Mouse (Mus musculus): Measurements from ENCODE around the gene Slc25a21. TPM values are rescaled to one million over a fixed set of nuclear protein-coding genes. Genes with fewer than 3 reads are reported as not detected.

The Slc25a21 gene
- polyA plus RNA-seq, 1 experiment = not detected

DNA sequence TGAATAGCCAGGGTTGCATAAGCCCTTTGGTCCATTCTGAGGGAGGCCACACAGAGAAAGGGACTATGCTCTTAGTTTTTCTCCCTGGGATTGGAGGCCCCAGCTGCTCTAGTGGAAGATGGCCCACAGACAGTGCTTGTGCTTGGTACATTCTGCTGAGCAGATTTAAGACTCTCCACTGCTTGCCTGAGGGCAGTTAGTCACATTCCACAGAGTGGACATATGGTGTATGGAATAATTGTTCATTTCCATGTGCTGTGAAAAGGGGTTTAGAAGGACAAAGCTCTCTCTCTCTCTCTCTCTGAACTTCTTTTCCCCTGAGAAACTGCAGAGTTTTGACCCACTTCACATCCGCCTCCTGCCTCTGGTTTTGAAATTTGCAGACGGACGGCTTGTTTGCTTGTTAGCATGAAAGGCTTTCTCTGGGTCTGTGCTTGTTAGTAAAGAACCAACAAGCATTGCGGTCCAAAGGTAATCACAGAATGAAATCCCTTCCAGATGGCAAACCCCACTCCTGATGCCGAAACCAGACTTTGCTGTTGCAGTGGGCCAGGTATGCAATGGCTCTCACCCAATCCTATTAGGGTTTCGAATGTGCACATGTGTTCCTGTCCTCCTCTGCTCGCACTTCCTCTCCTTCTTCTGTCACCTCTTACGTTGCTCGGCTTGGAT lies 527.7 kb downstream of the Slc25a21 start:
- Histone ChIP-seq H3ac (ENCODE audit: control insufficient read depth, insufficient read length, low read depth) (no peak overlapping the region), H3K27me3 (ENCODE audit: control insufficient read depth, insufficient read depth, insufficient read length) (no peaks in the 10 kb centered on the region), H3K79me3 (ENCODE audit: low read depth) (no peaks in the 10 kb centered on the region), H3K4me3 (ENCODE audit: insufficient read depth, poor library complexity, severe bottlenecking) (no peak overlapping the region), H3K36me3 (ENCODE audit: control insufficient read depth, insufficient read depth) (no peaks in the 10 kb centered on the region), H3K79me2 (ENCODE audit: control insufficient read depth, insufficient read depth) (no peaks in the 10 kb centered on the region)
- TF ChIP-seq CTCF (IDR thresholded peaks at IDR 0.05; ENCODE audit: control insufficient read depth, insufficient read depth, insufficient read length) = no peak
- no peak for TF ChIP-seq FOSL1 (IDR thresholded peaks at IDR 0.05; ENCODE audit: insufficient read depth, low read length, poor library complexity, severe bottlenecking)
- TF ChIP-seq MYOG (IDR thresholded peaks at IDR 0.05; ENCODE audit: control insufficient read depth, extremely low read depth, insufficient read length) = no peak
- TF ChIP-seq CEBPB (IDR thresholded peaks at IDR 0.05; ENCODE audit: low read depth) = no peak
- no peak for TF ChIP-seq MYOD1 (IDR thresholded peaks at IDR 0.05; ENCODE audit: control insufficient read depth, insufficient read length, low read depth)
- no peak for TF ChIP-seq USF1 (IDR thresholded peaks at IDR 0.05; ENCODE audit: low read depth)
- TF ChIP-seq MAX (IDR thresholded peaks at IDR 0.05) = no peak

Other genes with a start within 250 kb of the Slc25a21 start
- gene Prps1l3, start 32.9 kb upstream of the Slc25a21 start, polyA plus RNA-seq (2012; fragmentation: generic; extraction: Trizol) = 15.9 TPM
- gene Mipol1, start 33.0 kb upstream of the Slc25a21 start, polyA plus RNA-seq (2012; fragmentation: generic; extraction: Trizol) = 0.70 TPM

Measured in C2C12 (cell line).